ENCODE assay signal across 23 mouse cellular contexts in the genomic region with DNA sequence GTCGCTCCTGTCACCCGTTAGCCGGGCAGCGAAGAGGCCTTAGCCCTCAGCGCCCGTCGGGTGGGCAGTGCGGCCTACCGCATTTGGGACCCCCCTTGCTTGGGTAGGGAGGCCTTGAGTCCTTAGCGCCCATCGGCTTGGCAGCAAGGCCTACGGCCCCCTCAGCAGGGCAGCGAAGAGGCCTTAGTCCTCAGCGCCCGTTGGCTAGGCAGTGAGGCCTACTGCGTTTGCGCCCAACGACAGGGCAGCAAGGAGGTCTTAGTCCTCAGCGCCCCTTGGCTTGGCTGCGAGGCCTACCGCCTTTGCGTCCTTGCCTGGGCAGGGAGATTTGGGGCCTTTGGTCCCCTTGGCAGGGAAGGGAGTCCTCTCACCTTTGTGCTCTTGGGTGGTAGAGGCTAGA. TPM values are rescaled to one million over a fixed set of nuclear protein-coding genes. Genes with fewer than 3 reads are reported as not detected.
DNase-seq lines count a peak whose midpoint lies in the region; ATAC-seq and TF ChIP-seq lines count a peak whose summit lies in the region.
"Had no signal": no experiment of that assay in that cellular context is flagged by ENCODE, and none has a peak within 500 bp of the region (broad histone marks: within the 10 kb centered on the region; RNA-seq: fewer than 3 reads in every experiment).

No protein-coding gene starts in this region.

- H3K4me3 ChIP-seq in kidney, embryonic 15.5 days (replicated peaks), result no peak overlapping the region
- H3K4me3 ChIP-seq in midbrain, embryonic 13.5 days (replicated peaks), result no peak overlapping the region
- H3K4me3 ChIP-seq in midbrain, embryonic 15.5 days, result no peak overlapping the region
- peak overlapping the region; percentile 65 to 75 for H3K4me3 ChIP-seq in ES-E14 (ENCODE audit: insufficient read depth in 1 of 2, low read depth in 1 of 2, low read length in 2 of 2, poor library complexity in 1 of 2, severe bottlenecking in 1 of 2)
- H3K4me3 ChIP-seq: embryonic facial prominence, embryonic 12.5 days; heart, adult 2 months; heart, embryonic 12.5 days; hindbrain, embryonic 10.5 days had no signal

- 99% methylated on average over 22 of the region's 22 CpGs for WGBS in kidney, embryonic 15.5 days
- 96% methylated on average over 22 of the region's 22 CpGs for whole genome bisulfite sequencing in midbrain, embryonic 13.5 days
- 96% methylated on average over 22 of the region's 22 CpGs for WGBS in midbrain, embryonic 15.5 days

- H3K9me3 ChIP-seq in kidney, embryonic 15.5 days (replicated peaks), result 0 out of 2 replicates have a peak, but pooled peaks cover 4% of the 10 kb centered on the region
- H3K9me3 ChIP-seq in midbrain, embryonic 13.5 days, result no peaks in the 10 kb centered on the region
- H3K9me3 ChIP-seq in midbrain, embryonic 15.5 days, result no peaks in the 10 kb centered on the region
- no peaks in the 10 kb centered on the region for H3K9me3 ChIP-seq in ES-E14 (ENCODE audit: control insufficient read depth, insufficient read depth, low read depth, low read length)

- in situ Hi-C loops in ES-E14 (cut with MboI; ENCODE audit: low sequenced_read_pairs in 2 of 2, unreplicated experiment in 2 of 2), result no loop called here

- no peak for DNase-seq in kidney, postnatal 36 days
- no peak for DNase-seq in ES-E14 (ENCODE audit: low read depth, low spot score)
- DNase-seq in testis, postnatal 10 days (ENCODE audit: low spot score), result peak; percentile 38
- DNase-seq in ovary, postnatal 14 days (ENCODE audit: low spot score), result no peak
- DNase-seq in left cerebral cortex, postnatal 36 days (ENCODE audit: low spot score in 2 of 2), result no peak
- DNase-seq: adrenal gland, adult 2 months; adrenal gland, postnatal 25 days; cerebellum, adult 18-20 months; cerebellum, postnatal 10 days; forebrain, postnatal 0 days; gastrocnemius, postnatal 14 days; heart, adult 2 months had no signal

- H3K4me2 ChIP-seq in kidney, embryonic 15.5 days, result no peak overlapping the region
- no peak overlapping the region for H3K4me2 ChIP-seq in midbrain, embryonic 13.5 days (replicated peaks)
- H3K4me2 ChIP-seq in midbrain, embryonic 15.5 days, result no peak overlapping the region
- H3K4me2 ChIP-seq: embryonic facial prominence, embryonic 12.5 days; heart, embryonic 12.5 days; hindbrain, embryonic 14.5 days had no signal

- no peaks in the 10 kb centered on the region for H3K27me3 ChIP-seq in kidney, embryonic 15.5 days
- H3K27me3 ChIP-seq in midbrain, embryonic 13.5 days, result no peaks in the 10 kb centered on the region
- no peaks in the 10 kb centered on the region for H3K27me3 ChIP-seq in midbrain, embryonic 15.5 days (replicated peaks)
- H3K27me3 ChIP-seq: CH12.LX; embryonic facial prominence, embryonic 12.5 days; heart, embryonic 12.5 days had no signal

- H3K4me1 ChIP-seq in kidney, embryonic 15.5 days, result no peaks in the 10 kb centered on the region
- no peaks in the 10 kb centered on the region for H3K4me1 ChIP-seq in midbrain, embryonic 13.5 days (replicated peaks)
- H3K4me1 ChIP-seq in midbrain, embryonic 15.5 days, result no peaks in the 10 kb centered on the region
- no peaks in the 10 kb centered on the region for H3K4me1 ChIP-seq in ES-E14 (ENCODE audit: control insufficient read depth in 2 of 2, insufficient read depth in 2 of 2, low read length in 2 of 2, poor library complexity in 1 of 2)
- H3K4me1 ChIP-seq: embryonic facial prominence, embryonic 12.5 days; heart, embryonic 12.5 days; hindbrain, embryonic 10.5 days had no signal

- intact Hi-C loops in left cerebral cortex, postnatal 36 days (cut with DNase I), result no loop called here

- H3K9ac ChIP-seq in kidney, embryonic 15.5 days, result no peak overlapping the region
- H3K9ac ChIP-seq in midbrain, embryonic 13.5 days (replicated peaks), result no peak overlapping the region
- H3K9ac ChIP-seq in midbrain, embryonic 15.5 days, result no peak overlapping the region
- peak overlapping the region; percentile 65 for H3K9ac ChIP-seq in ES-E14 (ENCODE audit: insufficient read depth, low read depth, low read length, poor library complexity, severe bottlenecking)
- H3K9ac ChIP-seq: embryonic facial prominence, embryonic 12.5 days; forebrain, postnatal 0 days; heart, embryonic 12.5 days; hindbrain, embryonic 14.5 days had no signal

- ATAC-seq in kidney, embryonic 15.5 days (replicated peaks; ENCODE audit: low FRiP score), result 0 out of 2 replicates have a peak, but pooled peaks have one; percentile 12
- ATAC-seq in midbrain, embryonic 13.5 days, result 0 out of 2 replicates have a peak, but pooled peaks have one; percentile 6
- no peak for ATAC-seq in midbrain, embryonic 15.5 days (replicated peaks)
- ATAC-seq: forebrain, postnatal 0 days had no signal

- H3K36me3 ChIP-seq in kidney, embryonic 15.5 days, result no peaks in the 10 kb centered on the region
- H3K36me3 ChIP-seq in midbrain, embryonic 13.5 days, result no peaks in the 10 kb centered on the region
- no peaks in the 10 kb centered on the region for H3K36me3 ChIP-seq in midbrain, embryonic 15.5 days (replicated peaks)
- H3K36me3 ChIP-seq in ES-E14 (ENCODE audit: control insufficient read depth, insufficient read depth, low read length, poor library complexity, severe bottlenecking), result no peaks in the 10 kb centered on the region
- H3K36me3 ChIP-seq: embryonic facial prominence, embryonic 12.5 days; heart, embryonic 12.5 days; hindbrain, embryonic 10.5 days had no signal

- no peak overlapping the region for H3K27ac ChIP-seq in kidney, embryonic 15.5 days
- no peak overlapping the region for H3K27ac ChIP-seq in midbrain, embryonic 13.5 days
- H3K27ac ChIP-seq in midbrain, embryonic 15.5 days, result no peak overlapping the region
- no peak overlapping the region for H3K27ac ChIP-seq in ES-E14 (ENCODE audit: insufficient read depth, low read depth, low read length, poor library complexity, severe bottlenecking)
- H3K27ac ChIP-seq: embryonic facial prominence, embryonic 12.5 days; heart, adult 2 months; hindbrain, embryonic 10.5 days; hindbrain, embryonic 14.5 days had no signal

TF ChIP-seq in ES-E14, 5 proteins besides CTCF, POLR2A, EP300 and RAD21:
- no peak for TF ChIP-seq MAFK (IDR thresholded peaks at IDR 0.05; ENCODE audit: insufficient read depth, low read depth, low read length)
- 0 out of 2 replicates have a peak, but pooled peaks have one; percentile 4 for TF ChIP-seq ZC3H11A (IDR thresholded peaks at IDR 0.05; ENCODE audit: borderline replicate concordance, low read depth, low read length)

RNA-seq across cellular contexts. Expression of gene Trim52, which starts 0.4 kb away (rescaled TPM):
- polyA plus RNA-seq in kidney, embryonic 15.5 days (2015; fragmentation: Nextera tagmentation; extraction: Ambion mirVana), result not detected in 2 replicates
- polyA plus RNA-seq in midbrain, embryonic 13.5 days (2015; fragmentation: Nextera tagmentation; extraction: Ambion mirVana), result not detected in 2 replicates
- polyA plus RNA-seq in midbrain, embryonic 15.5 days (2015; fragmentation: Nextera tagmentation; extraction: Ambion mirVana), result not detected in 2 replicates
- total RNA-seq in ES-E14 (2012; rRNA removed), result 1.3 and 4.3 TPM in 2 replicates
- not detected for total RNA-seq in left cerebral cortex, postnatal 36 days (2021)
- total RNA-seq: adrenal gland, adult 2 months; adrenal gland, postnatal 25 days; CH12.LX; forebrain, postnatal 0 days; gastrocnemius, adult 18-20 months; gastrocnemius, postnatal 14 days; heart, adult 2 months; heart, postnatal 25 days had no signal
- polyA plus RNA-seq: adrenal gland, adult 2 months; embryonic facial prominence, embryonic 12.5 days; forebrain, embryonic 11.5 days; forebrain, postnatal 0 days; heart, adult 2 months; heart, embryonic 12.5 days; hindbrain, embryonic 10.5 days; hindbrain, embryonic 14.5 days had no signal

Comparison
In these comparisons a context has a peak if more than half of its experiments do, and no peak if none do; other contexts are left out.
1. H3K4me3 ChIP-seq: peak in ES-E14 (2 of 2); none in kidney, embryonic 15.5 days (single experiment), midbrain, embryonic 13.5 days (single experiment) and midbrain, embryonic 15.5 days (single experiment).